Mouse (Mus musculus) forebrain, embryonic 16.5 days (tissue): ENCODE measurements around the gene Fam3b. TPM values are rescaled to one million over a fixed set of nuclear protein-coding genes. Genes with fewer than 3 reads are reported as not detected.

Experiments used
- ATAC-seq: fragments of 200-750 bp; cut with Nextera tagmentation; 2 replicates; pipeline ENCODE4 v1.8.0; 2017; ENCODE audit warnings: mild to moderate bottlenecking, moderate library complexity
- H3K27ac ChIP-seq: fragments of 300-500 bp; sonication (generic); 2 replicates; pipeline ENCODE4 v1.5.1; 2014; ENCODE audit warnings: low read length, control low read depth
- H3K27me3 ChIP-seq: fragments of 300-500 bp; sonication (generic); replicated peaks from 2 replicates; pipeline ENCODE4 v1.6.1; 2014; ENCODE audit warnings: low read length; ENCODE audit not compliant: control insufficient read depth, insufficient read depth
- H3K36me3 ChIP-seq: fragments of 300-500 bp; sonication (generic); 2 replicates; pipeline ENCODE4 v1.6.1; 2014; ENCODE audit not compliant: control insufficient read depth, insufficient read depth
- H3K4me1 ChIP-seq: fragments of 300-500 bp; sonication (generic); replicated peaks from 2 replicates; pipeline ENCODE4 v1.6.1; 2014; ENCODE audit warnings: low read length; ENCODE audit not compliant: control insufficient read depth, insufficient read depth
- H3K4me2 ChIP-seq: fragments of 300-500 bp; sonication (generic); 2 replicates; pipeline ENCODE4 v1.6.1; 2014; ENCODE audit warnings: mild to moderate bottlenecking, low read length, control low read depth
- H3K4me3 ChIP-seq: fragments of 300-500 bp; sonication (generic); replicated peaks from 2 replicates; pipeline ENCODE4 v1.5.1; 2014; ENCODE audit warnings: mild to moderate bottlenecking, low read length, control low read depth
- H3K9ac ChIP-seq: fragments of 300-500 bp; sonication (generic); replicated peaks from 2 replicates; pipeline ENCODE4 v1.6.1; 2014; ENCODE audit warnings: low read depth, low read length, control low read depth
- H3K9me3 ChIP-seq: fragments of 300-500 bp; sonication (generic); 2 replicates; pipeline ENCODE4 v1.6.1; 2016; ENCODE audit warnings: low read length; ENCODE audit not compliant: control insufficient read depth
- WGBS: fragments of 180-500 bp; shearing (Covaris S2); extraction: QIAGEN DNeasy Blood & Tissue Kit; methylation state at CpG from one replicate; pipeline ENCODE4 v1.1.7; 2014; 5-methylcytosine and 5-hydroxymethylcytosine counted together
- polyA plus RNA-seq: library from polyadenylated mRNA; unstranded; fragments of >200 nt; fragmentation: Nextera tagmentation; extraction: Ambion mirVana; gene quantifications from 2 replicates; pipeline ENCODE4 v1.2.1, GENCODE M21; 2015

The Fam3b gene
- polyA plus RNA-seq, 1 experiment from 2014 or later: not detected

DNA sequence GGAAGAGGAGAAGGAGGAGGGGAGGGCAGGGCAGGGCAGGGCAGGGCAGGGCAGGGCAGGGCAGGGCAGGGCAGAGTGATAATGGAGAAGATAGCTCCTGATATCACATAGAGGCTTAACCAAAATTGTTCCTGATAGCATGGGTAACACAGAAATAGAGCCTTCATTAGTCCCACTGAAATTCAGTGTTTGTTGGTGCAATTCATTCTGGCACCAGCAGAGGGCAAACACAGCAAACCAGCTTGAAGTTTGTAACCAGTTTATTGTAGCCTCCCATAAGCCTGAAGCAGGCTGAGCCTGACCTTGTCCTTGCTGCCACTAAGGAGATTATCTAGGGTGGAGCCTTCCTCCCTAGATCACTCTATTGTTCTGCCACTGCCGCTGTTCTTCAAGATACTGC, 8.4 kb upstream of the Fam3b start:
- Histone ChIP-seq H3K4me3 (no peak overlapping the region), H3K4me2 (no peak overlapping the region), H3K27me3 (no peaks in the 10 kb centered on the region), H3K27ac (no peak overlapping the region), H3K9me3 (no peaks in the 10 kb centered on the region), H3K9ac (no peak overlapping the region), H3K4me1 (no peaks in the 10 kb centered on the region), H3K36me3 (no peaks in the 10 kb centered on the region)
- ATAC-seq: 0 out of 2 replicates have a peak, but pooled peaks have one; percentile 31
- WGBS: 17% methylated on average over 1 of the region's 1 CpGs

DNA sequence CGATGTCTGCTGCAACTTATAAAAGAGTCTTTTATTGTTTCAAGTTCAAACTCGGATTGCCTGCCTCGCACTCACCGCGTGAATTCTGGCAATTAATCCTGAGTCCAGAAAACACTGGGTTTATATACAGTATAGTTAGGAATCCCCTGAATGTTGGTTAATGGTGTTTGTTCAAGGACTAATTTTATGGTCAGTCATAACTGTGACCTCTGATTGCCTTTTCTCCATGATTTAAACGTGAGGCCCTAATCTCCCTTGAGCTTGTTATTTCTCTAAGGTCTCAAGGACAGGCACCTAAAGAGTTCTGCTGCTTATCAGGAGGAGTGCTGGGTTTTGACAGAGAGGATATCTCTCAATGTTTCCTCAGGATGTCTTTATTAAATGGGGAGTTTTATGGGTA, 7.4 kb upstream of the Fam3b start:
- ATAC-seq: no peak
- WGBS: 81% methylated on average over 6 of the region's 6 CpGs
- no peaks in the 10 kb centered on the region for H3K9me3 ChIP-seq

GRCm38 (mm10) chr16:97516341-97516740, 1.7 kb upstream of the Fam3b start:
- no peaks in the 10 kb centered on the region for H3K9me3 ChIP-seq
- no peak overlapping the region for H3K27ac ChIP-seq
- no peaks in the 10 kb centered on the region for H3K36me3 ChIP-seq
- H3K27me3 ChIP-seq: no peaks in the 10 kb centered on the region
- H3K4me3 ChIP-seq: no peak overlapping the region
- no peaks in the 10 kb centered on the region for H3K4me1 ChIP-seq
- no peak overlapping the region for H3K9ac ChIP-seq
- H3K4me2 ChIP-seq: no peak overlapping the region
- WGBS: 79% methylated on average over 3 of the region's 3 CpGs
- no peak for ATAC-seq

More for the DNA sequence above, 7.4 kb upstream of the Fam3b start:
- no peak overlapping the region for H3K9ac ChIP-seq
- H3K4me1 ChIP-seq: no peaks in the 10 kb centered on the region
- no peaks in the 10 kb centered on the region for H3K27me3 ChIP-seq
- H3K4me3 ChIP-seq: no peak overlapping the region
- H3K4me2 ChIP-seq: no peak overlapping the region
- H3K27ac ChIP-seq: no peak overlapping the region
- H3K36me3 ChIP-seq: no peaks in the 10 kb centered on the region

DNA sequence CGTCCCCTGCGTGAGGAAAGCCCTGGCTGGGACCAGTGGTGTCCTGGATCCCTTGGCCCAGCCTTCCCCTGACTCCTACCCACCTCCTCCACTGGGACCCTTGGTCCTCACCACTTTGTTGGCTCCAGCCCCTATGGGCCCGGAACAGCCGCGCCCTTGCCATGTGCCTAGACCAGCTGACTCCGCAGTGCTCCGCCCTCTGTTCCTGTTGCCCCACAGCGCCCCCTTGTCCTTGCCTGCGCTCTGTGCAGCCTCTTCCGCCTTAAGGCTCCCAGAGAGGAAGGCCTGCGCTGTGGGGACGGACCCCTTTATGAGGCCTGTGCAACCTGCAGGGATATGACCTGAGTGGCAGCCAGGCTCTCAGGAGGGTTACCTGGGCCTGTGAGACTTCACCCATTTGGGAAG, 2.3 kb downstream of the Fam3b start:
- H3K4me1 ChIP-seq: no peaks in the 10 kb centered on the region
- no peaks in the 10 kb centered on the region for H3K27me3 ChIP-seq
- 88% methylated on average over 12 of the region's 12 CpGs for WGBS
- no peaks in the 10 kb centered on the region for H3K36me3 ChIP-seq
- no peak overlapping the region for H3K4me3 ChIP-seq
- H3K9ac ChIP-seq: no peak overlapping the region
- H3K4me2 ChIP-seq: no peak overlapping the region
- no peak overlapping the region for H3K27ac ChIP-seq
- no peaks in the 10 kb centered on the region for H3K9me3 ChIP-seq
- no peak for ATAC-seq

- no peak overlapping the region for H3K27ac ChIP-seq
- no peaks in the 10 kb centered on the region for H3K9me3 ChIP-seq
- H3K4me3 ChIP-seq: no peak overlapping the region
- no peak for ATAC-seq
- H3K4me2 ChIP-seq: no peak overlapping the region
- H3K36me3 ChIP-seq: no peaks in the 10 kb centered on the region
- no peaks in the 10 kb centered on the region for H3K27me3 ChIP-seq
- no peaks in the 10 kb centered on the region for H3K4me1 ChIP-seq
- H3K9ac ChIP-seq: no peak overlapping the region
Observed at GRCm38 (mm10) chr16:97511495-97511894, 3.1 kb downstream of the Fam3b start.

GRCm38 (mm10) chr16:97510849-97511248, 3.8 kb downstream of the Fam3b start:
- Histone ChIP-seq H3K4me3 (no peak overlapping the region), H3K9me3 (no peaks in the 10 kb centered on the region), H3K27ac (no peak overlapping the region), H3K4me1 (no peaks in the 10 kb centered on the region), H3K36me3 (no peaks in the 10 kb centered on the region), H3K9ac (no peak overlapping the region), H3K4me2 (no peak overlapping the region), H3K27me3 (no peaks in the 10 kb centered on the region)
- no peak for ATAC-seq
- 76% methylated on average over 5 of the region's 5 CpGs for WGBS

DNA sequence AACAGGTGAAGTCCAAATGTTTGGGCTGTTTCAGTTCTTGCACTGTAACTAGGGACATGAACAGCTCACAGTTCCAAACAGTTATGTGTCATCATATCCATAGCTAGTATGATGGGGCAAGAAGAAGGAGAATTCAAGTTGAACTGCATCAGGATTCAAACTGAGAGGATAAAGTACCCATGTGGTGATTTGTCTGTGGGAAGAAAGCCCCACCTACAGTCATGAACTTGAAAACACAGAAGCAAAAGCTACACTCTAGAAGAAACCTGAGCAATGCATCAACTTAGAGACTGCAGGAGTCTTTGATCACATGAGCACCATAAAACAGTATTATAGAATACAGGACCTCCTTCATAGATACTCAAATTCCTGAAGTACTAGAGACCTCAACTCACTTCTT, 6.8 kb downstream of the Fam3b start:
- no peaks in the 10 kb centered on the region for H3K36me3 ChIP-seq
- H3K9ac ChIP-seq: no peak overlapping the region
- H3K27me3 ChIP-seq: no peaks in the 10 kb centered on the region
- H3K4me1 ChIP-seq: no peaks in the 10 kb centered on the region
- H3K4me3 ChIP-seq: no peak overlapping the region
- no peak overlapping the region for H3K27ac ChIP-seq
- ATAC-seq: no peak
- no peaks in the 10 kb centered on the region for H3K9me3 ChIP-seq
- H3K4me2 ChIP-seq: no peak overlapping the region

- H3K27ac ChIP-seq: no peak overlapping the region
- H3K4me3 ChIP-seq: no peak overlapping the region
- ATAC-seq: no peak
- H3K9me3 ChIP-seq: no peaks in the 10 kb centered on the region
- no peak overlapping the region for H3K4me2 ChIP-seq
- WGBS: 87% methylated on average over 3 of the region's 3 CpGs
- no peaks in the 10 kb centered on the region for H3K27me3 ChIP-seq
- no peak overlapping the region for H3K9ac ChIP-seq
- no peaks in the 10 kb centered on the region for H3K4me1 ChIP-seq
- no peaks in the 10 kb centered on the region for H3K36me3 ChIP-seq
Observed at GRCm38 (mm10) chr16:97504793-97505192, 9.8 kb downstream of the Fam3b start.

GRCm38 (mm10) chr16:97503849-97504248, 10.8 kb downstream of the Fam3b start:
- H3K4me2 ChIP-seq: no peak overlapping the region
- no peaks in the 10 kb centered on the region for H3K36me3 ChIP-seq
- ATAC-seq: no peak
- no peaks in the 10 kb centered on the region for H3K4me1 ChIP-seq
- 92% methylated on average over 3 of the region's 3 CpGs for WGBS
- no peaks in the 10 kb centered on the region for H3K9me3 ChIP-seq
- no peak overlapping the region for H3K4me3 ChIP-seq
- H3K27me3 ChIP-seq: no peaks in the 10 kb centered on the region
- H3K9ac ChIP-seq: no peak overlapping the region
- no peak overlapping the region for H3K27ac ChIP-seq

GRCm38 (mm10) chr16:97500901-97501300, 13.7 kb downstream of the Fam3b start:
- Histone ChIP-seq H3K36me3 (no peaks in the 10 kb centered on the region), H3K27me3 (no peaks in the 10 kb centered on the region), H3K4me1 (no peaks in the 10 kb centered on the region), H3K4me3 (no peak overlapping the region), H3K27ac (no peak overlapping the region), H3K9me3 (no peaks in the 10 kb centered on the region), H3K4me2 (no peak overlapping the region), H3K9ac (no peak overlapping the region)
- ATAC-seq: no peak
- WGBS: 88% methylated on average over 7 of the region's 7 CpGs
